Mouse (Mus musculus) forebrain, embryonic 15.5 days (tissue): Measurements from ENCODE around the gene Shc2. TPM values are rescaled to one million over a fixed set of nuclear protein-coding genes. Genes with fewer than 3 reads are reported as not detected.
A peak's percentile ranks its signal among the peaks of the same experiment; 100 is the strongest.

ENCODE experiments used
- ATAC-seq: fragments of 200-750 bp; cut with Nextera tagmentation; replicated peaks from 2 replicates; pipeline ENCODE4 v1.8.0; 2017; ENCODE audit warnings: mild to moderate bottlenecking, moderate TSS enrichment, moderate library complexity
- H3K27ac ChIP-seq: fragments of 300-500 bp; sonication (generic); replicated peaks from 2 replicates; pipeline ENCODE4 v1.5.1; 2015; ENCODE audit warnings: mild to moderate bottlenecking, inconsistent platforms
- H3K27me3 ChIP-seq: fragments of 300-500 bp; sonication (generic); 2 replicates; pipeline ENCODE4 v1.6.1; 2015; ENCODE audit warnings: inconsistent platforms
- H3K36me3 ChIP-seq: fragments of 300-500 bp; sonication (generic); 2 replicates; pipeline ENCODE4 v1.6.1; 2015; ENCODE audit warnings: mild to moderate bottlenecking, inconsistent platforms
- H3K4me1 ChIP-seq: fragments of 300-500 bp; sonication (generic); 2 replicates; pipeline ENCODE4 v1.6.1; 2015; ENCODE audit warnings: inconsistent platforms
- H3K4me2 ChIP-seq: fragments of 300-500 bp; sonication (generic); replicated peaks from 2 replicates; pipeline ENCODE4 v1.6.1; 2015; ENCODE audit warnings: mild to moderate bottlenecking, inconsistent platforms
- H3K4me3 ChIP-seq: fragments of 300-500 bp; sonication (generic); 2 replicates; pipeline ENCODE4 v1.5.1; 2015; ENCODE audit warnings: mild to moderate bottlenecking, inconsistent platforms
- H3K9ac ChIP-seq: fragments of 300-500 bp; sonication (generic); replicated peaks from 2 replicates; pipeline ENCODE4 v1.6.1; 2015; ENCODE audit warnings: mild to moderate bottlenecking, inconsistent platforms
- H3K9me3 ChIP-seq: fragments of 300-500 bp; sonication (generic); 2 replicates; pipeline ENCODE4 v1.6.1; 2016; ENCODE audit warnings: inconsistent platforms
- WGBS: fragments of 180-500 bp; shearing (Covaris S2); methylation state at CpG from one replicate; pipeline ENCODE4 v1.1.7; 2015; ENCODE audit warnings: mixed read lengths; 5-methylcytosine and 5-hydroxymethylcytosine counted together
- polyA plus RNA-seq: library from polyadenylated mRNA; unstranded; fragments of >200 nt; fragmentation: Nextera tagmentation; extraction: Ambion mirVana; gene quantifications from 2 replicates; pipeline ENCODE4 v1.2.1, GENCODE M21; 2015

Shc2 gene
- polyA plus RNA-seq, 1 experiment from 2014 or later: 15.1 TPM

GRCm38 (mm10) chr10:79597936-79598230, 39.8 kb downstream of the Shc2 start:
- Histone ChIP-seq H3K9ac (no peak overlapping the region), H3K4me2 (no peak overlapping the region), H3K36me3 (no peaks in the 10 kb centered on the region), H3K4me3 (no peak overlapping the region), H3K9me3 (no peaks in the 10 kb centered on the region), H3K27ac (no peak overlapping the region), H3K27me3 (peaks cover 9% of the 10 kb centered on the region; the same call in 1 of the 2 replicates), H3K4me1 (0 out of 2 replicates have a peak, but pooled peaks cover 2% of the 10 kb centered on the region)
- ATAC-seq: no peak
- 87% methylated on average over 4 of the region's 4 CpGs for WGBS

DNA sequence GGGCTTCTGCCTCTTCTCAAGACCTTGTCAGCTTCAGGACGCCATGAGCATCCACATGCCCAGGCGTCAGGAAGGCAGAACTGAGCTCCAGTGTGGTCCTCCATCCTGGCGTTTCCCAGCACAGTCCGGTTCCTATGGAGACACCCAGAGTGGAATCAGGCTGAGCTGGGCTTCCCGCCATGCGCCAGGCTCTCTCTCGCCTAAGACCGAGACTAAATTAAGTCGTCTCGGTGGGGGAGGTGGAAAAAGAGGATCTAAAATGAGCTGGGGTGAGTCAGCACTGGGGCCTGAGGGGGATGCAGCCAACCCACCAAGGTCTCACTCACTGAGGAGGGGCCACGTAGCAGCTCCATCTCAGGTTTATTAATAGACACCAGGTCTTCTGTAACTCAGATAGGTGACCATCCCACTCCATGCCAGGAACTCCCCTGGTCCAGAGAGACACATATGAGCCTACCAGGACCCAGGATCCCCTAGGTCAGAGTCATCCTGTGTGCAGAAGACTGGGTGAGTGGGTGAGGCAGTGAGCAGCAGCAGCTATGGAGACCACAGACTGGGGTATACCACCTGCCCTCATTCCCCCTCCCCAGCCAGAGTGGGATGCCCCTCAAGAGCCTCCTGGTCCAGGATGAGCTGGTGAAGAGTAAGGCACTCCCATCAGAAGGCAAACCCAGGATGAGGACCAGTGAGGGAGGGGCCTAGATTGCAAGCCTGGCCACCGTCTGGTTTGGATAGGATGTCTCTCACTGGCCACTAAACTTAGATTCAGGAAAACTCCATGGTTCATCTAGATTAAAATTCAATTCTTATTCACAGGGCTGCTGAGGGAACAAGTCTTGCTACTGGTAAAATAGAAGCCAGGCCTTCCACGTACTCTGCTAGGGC, 40.4 kb downstream of the Shc2 start:
- WGBS: 33% methylated on average over 13 of the region's 13 CpGs
- Histone ChIP-seq H3K36me3 (no peaks in the 10 kb centered on the region), H3K9me3 (no peaks in the 10 kb centered on the region), H3K4me1 (0 out of 2 replicates have a peak, but pooled peaks cover 2% of the 10 kb centered on the region), H3K4me2 (no peak overlapping the region), H3K27ac (no peak overlapping the region), H3K27me3 (peaks cover 9% of the 10 kb centered on the region; the same call in 1 of the 2 replicates), H3K9ac (no peak overlapping the region), H3K4me3 (no peak overlapping the region)
- no peak for ATAC-seq

- ATAC-seq: peak; percentile 51; the same call in 1 of the 2 replicates
- Histone ChIP-seq H3K4me1 (0 out of 2 replicates have a peak, but pooled peaks cover 2% of the 10 kb centered on the region), H3K4me2 (no peak overlapping the region), H3K27ac (no peak overlapping the region), H3K9ac (no peak overlapping the region), H3K4me3 (no peak overlapping the region), H3K27me3 (peaks cover 9% of the 10 kb centered on the region; the same call in 1 of the 2 replicates), H3K9me3 (no peaks in the 10 kb centered on the region), H3K36me3 (no peaks in the 10 kb centered on the region)
- 59% methylated on average over 8 of the region's 8 CpGs for WGBS
These were observed 42.2 kb downstream of the Shc2 start for GRCm38 (mm10) chr10:79595590-79595929.

DNA sequence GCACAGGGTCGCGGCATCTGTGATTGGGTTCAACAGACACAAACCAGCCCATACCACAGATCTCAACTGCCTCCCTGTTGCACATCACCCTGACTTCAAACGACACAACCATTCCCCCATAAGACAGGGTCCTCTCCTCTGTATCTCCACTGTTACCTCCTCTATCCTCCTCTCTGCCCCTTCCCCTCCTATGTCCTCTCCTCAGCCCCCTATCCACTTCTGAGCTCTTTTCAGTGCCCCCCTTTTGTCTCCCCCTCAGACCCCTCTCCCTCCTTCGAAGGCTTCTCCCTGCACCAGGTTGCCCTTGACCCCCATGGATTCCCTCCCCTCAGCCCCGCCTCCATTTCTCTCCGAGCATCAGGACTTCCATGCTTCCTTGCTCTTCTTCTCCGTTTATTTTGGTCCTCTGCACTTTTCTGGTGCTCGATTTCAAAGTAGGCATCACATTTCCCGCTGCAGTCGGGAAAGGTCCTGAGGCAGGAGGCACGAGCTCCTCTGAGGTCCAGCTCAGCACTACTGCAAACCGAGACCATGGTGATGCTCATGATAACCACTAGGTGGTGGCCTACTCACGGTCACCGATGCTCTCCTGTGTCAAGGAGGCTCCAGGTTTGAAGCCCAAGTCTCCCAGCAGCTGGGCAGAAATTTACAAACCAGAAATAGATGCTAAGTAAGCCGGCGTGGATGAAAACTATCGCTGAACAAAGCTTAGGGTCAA, 42.7 kb downstream of the Shc2 start:
- peak; percentile 88 for ATAC-seq
- H3K4me3 ChIP-seq: no peak overlapping the region
- H3K9me3 ChIP-seq: no peaks in the 10 kb centered on the region
- 0 out of 2 replicates have a peak, but pooled peaks cover 2% of the 10 kb centered on the region for H3K4me1 ChIP-seq
- no peaks in the 10 kb centered on the region for H3K36me3 ChIP-seq
- H3K27me3 ChIP-seq: peaks cover 9% of the 10 kb centered on the region; the same call in 1 of the 2 replicates
- H3K4me2 ChIP-seq: no peak overlapping the region
- H3K27ac ChIP-seq: no peak overlapping the region
- no peak overlapping the region for H3K9ac ChIP-seq
- WGBS: 20% methylated on average over 17 of the region's 17 CpGs

DNA sequence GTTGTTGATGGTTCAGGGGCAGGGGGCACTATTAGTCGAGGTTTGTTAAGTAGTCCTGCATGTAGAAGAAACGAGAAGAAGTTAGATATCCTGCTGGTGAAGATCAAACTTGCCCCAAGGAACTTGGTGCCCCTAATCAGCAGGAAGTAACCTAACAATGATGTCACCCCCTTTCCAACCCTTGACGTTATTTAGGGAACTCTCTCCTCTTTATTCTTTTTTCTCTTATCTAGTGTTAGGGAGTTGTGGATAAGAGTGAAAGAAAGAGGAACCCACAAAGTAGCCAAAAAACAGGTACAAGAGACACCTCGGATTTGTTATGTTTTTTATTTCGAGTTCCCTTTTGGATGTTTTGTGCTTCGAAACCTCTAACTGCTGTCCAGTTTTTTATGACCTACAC, 43.6 kb downstream of the Shc2 start:
- Histone ChIP-seq H3K4me3 (no peak overlapping the region), H3K4me1 (0 out of 2 replicates have a peak, but pooled peaks cover 2% of the 10 kb centered on the region), H3K4me2 (no peak overlapping the region), H3K9ac (no peak overlapping the region), H3K27ac (no peak overlapping the region), H3K36me3 (no peaks in the 10 kb centered on the region), H3K27me3 (peaks cover 9% of the 10 kb centered on the region; the same call in 1 of the 2 replicates), H3K9me3 (no peaks in the 10 kb centered on the region)
- 58% methylated on average over 6 of the region's 6 CpGs for WGBS
- no peak for ATAC-seq

- no peak overlapping the region for H3K27ac ChIP-seq
- WGBS: 91% methylated on average over 1 of the region's 1 CpGs
- H3K4me3 ChIP-seq: no peak overlapping the region
- H3K4me1 ChIP-seq: 0 out of 2 replicates have a peak, but pooled peaks cover 2% of the 10 kb centered on the region
- no peak overlapping the region for H3K9ac ChIP-seq
- H3K9me3 ChIP-seq: no peaks in the 10 kb centered on the region
- no peak for ATAC-seq
- H3K27me3 ChIP-seq: peaks cover 9% of the 10 kb centered on the region; the same call in 1 of the 2 replicates
- no peak overlapping the region for H3K4me2 ChIP-seq
- no peaks in the 10 kb centered on the region for H3K36me3 ChIP-seq
These were observed 47.0 kb downstream of the Shc2 start for GRCm38 (mm10) chr10:79590702-79591101.

DNA sequence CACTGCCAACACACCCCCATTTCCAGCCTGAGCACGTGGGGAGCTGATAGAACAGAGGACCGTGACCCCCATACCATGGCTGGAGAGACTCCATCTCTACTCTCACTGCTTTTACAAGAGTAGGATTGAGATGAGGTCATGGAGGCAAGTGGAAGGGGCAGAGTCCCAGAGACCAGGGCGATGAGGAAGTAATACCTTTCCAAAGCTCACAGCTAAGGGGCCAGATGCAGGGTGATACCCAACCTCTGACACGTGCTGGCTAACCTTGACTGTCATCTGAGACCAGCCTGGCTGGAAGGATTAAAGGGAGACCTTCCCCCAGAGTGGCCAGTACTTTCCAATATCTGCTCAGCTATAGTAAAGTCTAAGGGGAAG, 50.0 kb downstream of the Shc2 start:
- no peak overlapping the region for H3K4me2 ChIP-seq
- H3K4me1 ChIP-seq: no peaks in the 10 kb centered on the region
- H3K9me3 ChIP-seq: no peaks in the 10 kb centered on the region
- no peaks in the 10 kb centered on the region for H3K27me3 ChIP-seq
- no peak overlapping the region for H3K27ac ChIP-seq
- ATAC-seq: no peak
- no peak overlapping the region for H3K9ac ChIP-seq
- H3K4me3 ChIP-seq: no peak overlapping the region
- H3K36me3 ChIP-seq: no peaks in the 10 kb centered on the region
- WGBS: 69% methylated on average over 4 of the region's 4 CpGs

GRCm38 (mm10) chr10:79587061-79587751, 50.5 kb downstream of the Shc2 start, which contains the start of gene Theg:
Gene Theg, minus strand, starts transcription at chr10:79587331.
- no peak within 1 kb of the TSS for H3K27ac ChIP-seq
- H3K9ac ChIP-seq: no peak within 1 kb of the TSS
- no peak within 1 kb of the TSS for H3K4me3 ChIP-seq
- no peaks in the 10 kb centered on the region for H3K4me1 ChIP-seq
- H3K36me3 ChIP-seq: no peaks in the 10 kb centered on the region
- 88% methylated on average over 5 of the region's 5 CpGs for WGBS
- H3K9me3 ChIP-seq: no peaks in the 10 kb centered on the region
- ATAC-seq: no peak
- no peaks in the 10 kb centered on the region for H3K27me3 ChIP-seq
- no peak within 1 kb of the TSS for H3K4me2 ChIP-seq

- H3K4me3 ChIP-seq: no peak overlapping the region
- ATAC-seq: no peak
- no peak overlapping the region for H3K27ac ChIP-seq
- no peaks in the 10 kb centered on the region for H3K36me3 ChIP-seq
- H3K4me2 ChIP-seq: no peak overlapping the region
- no peaks in the 10 kb centered on the region for H3K4me1 ChIP-seq
- no peak overlapping the region for H3K9ac ChIP-seq
- 79% methylated on average over 8 of the region's 8 CpGs for WGBS
- no peaks in the 10 kb centered on the region for H3K27me3 ChIP-seq
- no peaks in the 10 kb centered on the region for H3K9me3 ChIP-seq
These were observed 51.5 kb downstream of the Shc2 start for GRCm38 (mm10) chr10:79586243-79586642.

DNA sequence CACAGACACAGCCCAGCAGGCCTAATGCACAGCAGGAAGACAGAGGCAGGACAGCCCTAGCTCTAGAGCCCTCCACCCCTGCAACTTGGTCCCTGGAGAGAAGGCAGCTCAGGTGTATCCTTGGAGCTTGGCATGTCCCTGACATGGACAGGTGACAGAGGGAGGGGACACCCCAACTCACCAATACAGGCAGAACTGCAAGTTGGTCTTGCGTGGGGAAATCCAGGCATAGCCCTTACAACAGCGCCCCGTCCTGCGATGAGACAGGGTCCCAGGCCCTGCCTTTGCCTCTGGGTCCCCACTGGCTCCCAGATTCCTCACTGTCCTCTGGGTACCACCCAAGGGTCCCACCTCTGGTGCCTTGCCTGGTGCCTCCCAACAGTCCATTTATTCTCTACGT, 52.0 kb downstream of the Shc2 start:
- H3K4me3 ChIP-seq: no peak overlapping the region
- no peaks in the 10 kb centered on the region for H3K9me3 ChIP-seq
- ATAC-seq: no peak
- H3K9ac ChIP-seq: no peak overlapping the region
- H3K4me2 ChIP-seq: no peak overlapping the region
- 95% methylated on average over 5 of the region's 5 CpGs for WGBS
- no peaks in the 10 kb centered on the region for H3K4me1 ChIP-seq
- H3K27me3 ChIP-seq: no peaks in the 10 kb centered on the region
- no peak overlapping the region for H3K27ac ChIP-seq
- H3K36me3 ChIP-seq: no peaks in the 10 kb centered on the region

- H3K9ac ChIP-seq: no peak overlapping the region
These were observed 52.6 kb downstream of the Shc2 start for GRCm38 (mm10) chr10:79585136-79585535.

DNA sequence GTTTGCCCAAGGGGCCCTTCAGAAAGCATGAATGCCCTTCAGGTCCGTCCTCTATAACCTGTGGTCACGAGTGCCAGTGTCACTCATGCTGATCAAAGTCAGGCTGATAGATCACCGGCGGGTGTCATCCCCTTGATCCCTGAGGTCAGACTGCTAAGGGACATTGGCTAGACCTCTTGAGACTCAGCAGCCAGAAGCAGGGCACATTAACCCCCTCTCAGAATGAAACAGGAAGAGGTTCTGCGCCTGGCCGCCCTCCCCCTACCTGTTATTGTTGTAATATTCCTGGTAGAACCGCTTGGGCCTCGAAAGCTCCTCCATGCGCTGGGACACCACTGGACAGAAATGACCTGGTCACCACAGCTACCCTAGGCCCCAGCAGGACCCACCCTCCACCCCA, 53.3 kb downstream of the Shc2 start:
- ATAC-seq: no peak
- Histone ChIP-seq H3K27me3 (no peaks in the 10 kb centered on the region), H3K36me3 (no peaks in the 10 kb centered on the region), H3K9me3 (no peaks in the 10 kb centered on the region), H3K9ac (no peak overlapping the region), H3K4me1 (no peaks in the 10 kb centered on the region), H3K27ac (no peak overlapping the region), H3K4me3 (no peak overlapping the region), H3K4me2 (no peak overlapping the region)
- WGBS: 84% methylated on average over 9 of the region's 9 CpGs

More at GRCm38 (mm10) chr10:79585136-79585535, 52.6 kb downstream of the Shc2 start:
- Histone ChIP-seq H3K36me3 (no peaks in the 10 kb centered on the region), H3K9me3 (no peaks in the 10 kb centered on the region), H3K4me1 (no peaks in the 10 kb centered on the region), H3K4me3 (no peak overlapping the region), H3K4me2 (no peak overlapping the region), H3K27me3 (no peaks in the 10 kb centered on the region), H3K27ac (no peak overlapping the region)
- 95% methylated on average over 6 of the region's 6 CpGs for WGBS
- no peak for ATAC-seq
